Mouse (Mus musculus): Measurements from ENCODE around the gene Kcnq2.
A peak's percentile ranks its signal among the peaks of the same experiment; 100 is the strongest.

The Kcnq2 gene

GRCm38 (mm10) chr2:181104111-181104510, 31.0 kb downstream of the Kcnq2 start:
- no peak for DNase-seq (ENCODE audit: low spot score)

GRCm38 (mm10) chr2:181102161-181102560, 32.9 kb downstream of the Kcnq2 start:
- DNase-seq (ENCODE audit: low spot score) = no peak

- no peak for DNase-seq (ENCODE audit: low spot score)
These were observed 33.5 kb downstream of the Kcnq2 start for GRCm38 (mm10) chr2:181101626-181102025.

GRCm38 (mm10) chr2:181100087-181100486, 35.0 kb downstream of the Kcnq2 start:
- no peak for DNase-seq (ENCODE audit: low spot score)

- no peak for DNase-seq (ENCODE audit: low spot score)
These were observed 45.0 kb downstream of the Kcnq2 start for GRCm38 (mm10) chr2:181090123-181090522.

GRCm38 (mm10) chr2:181084997-181085396, 50.1 kb downstream of the Kcnq2 start:
- no peak for DNase-seq (ENCODE audit: low spot score)

- no peak for DNase-seq (ENCODE audit: low spot score)
These were observed 51.2 kb downstream of the Kcnq2 start for GRCm38 (mm10) chr2:181083945-181084344.

GRCm38 (mm10) chr2:181080886-181081285, 54.2 kb downstream of the Kcnq2 start:
- no peak for DNase-seq (ENCODE audit: low spot score)

- no peak for DNase-seq (ENCODE audit: low spot score)
These were observed 55.6 kb downstream of the Kcnq2 start for GRCm38 (mm10) chr2:181079518-181079917.

- no peak for DNase-seq (ENCODE audit: low spot score)
These were observed 56.2 kb downstream of the Kcnq2 start for GRCm38 (mm10) chr2:181078908-181079307.

- DNase-seq (ENCODE audit: low spot score) = no peak
These were observed 59.6 kb downstream of the Kcnq2 start for GRCm38 (mm10) chr2:181075501-181075900.

GRCm38 (mm10) chr2:181072403-181072714, 62.7 kb downstream of the Kcnq2 start:
- DNase-seq (ENCODE audit: low spot score) = no peak

- peak; percentile 94 for DNase-seq (ENCODE audit: low spot score)
These were observed 63.2 kb downstream of the Kcnq2 start for GRCm38 (mm10) chr2:181071706-181072402.

GRCm38 (mm10) chr2:181070136-181070535, 65.0 kb downstream of the Kcnq2 start:
- no peak for DNase-seq (ENCODE audit: low spot score)

- no peak for DNase-seq (ENCODE audit: low spot score)
These were observed 66.6 kb downstream of the Kcnq2 start for GRCm38 (mm10) chr2:181068499-181068898.

- DNase-seq (ENCODE audit: low spot score) = no peak
These were observed 69.3 kb downstream of the Kcnq2 start for GRCm38 (mm10) chr2:181065827-181066226.

GRCm38 (mm10) chr2:181060127-181060526, 75.0 kb downstream of the Kcnq2 start:
- DNase-seq (ENCODE audit: low spot score) = peak; percentile 93

- peak; percentile 75 for DNase-seq (ENCODE audit: low spot score)
These were observed 76.9 kb downstream of the Kcnq2 start for GRCm38 (mm10) chr2:181058193-181058592.

- no peak for DNase-seq (ENCODE audit: low spot score)
These were observed 77.8 kb downstream of the Kcnq2 start for GRCm38 (mm10) chr2:181057341-181057740.

- no peak for DNase-seq (ENCODE audit: low spot score)
These were observed 82.9 kb downstream of the Kcnq2 start for GRCm38 (mm10) chr2:181052171-181052570.

GRCm38 (mm10) chr2:181048986-181049385, 86.1 kb downstream of the Kcnq2 start:
- no peak for DNase-seq (ENCODE audit: low spot score)

- DNase-seq (ENCODE audit: low spot score) = no peak
These were observed 86.7 kb downstream of the Kcnq2 start for GRCm38 (mm10) chr2:181048252-181048945.

- peak; percentile 77 for DNase-seq (ENCODE audit: low spot score)
These were observed 91.1 kb downstream of the Kcnq2 start for GRCm38 (mm10) chr2:181044001-181044400.

- DNase-seq (ENCODE audit: low spot score) = no peak
These were observed 91.7 kb downstream of the Kcnq2 start, which contains the start of gene Chrna4 for GRCm38 (mm10) chr2:181043437-181043836. Chrna4 (minus strand) TSS chr2:181043546.
